Mouse (Mus musculus): ENCODE data around the gene Hoxb4. TPM values are rescaled to one million over a fixed set of nuclear protein-coding genes. Genes with fewer than 3 reads are reported as not detected.

Hoxb4 gene
- polyA plus RNA-seq, 1 experiment from 2014 or later: 3.3 TPM

GRCm38 (mm10) chr11:96318368-96319070 is 452 bp downstream of the Hoxb4 start:
- H3K4me1 ChIP-seq (ENCODE audit: control insufficient read depth, insufficient read depth, low read depth, low read length): no peaks in the 10 kb centered on the region; the same call in 1 of the 2 replicates
- no peaks in the 10 kb centered on the region for H3K36me3 ChIP-seq (ENCODE audit: control insufficient read depth, insufficient read depth, low read length)
- peaks cover 28% of the 10 kb centered on the region for H3K27me3 ChIP-seq (replicated peaks; ENCODE audit: control insufficient read depth, insufficient read depth, low read length)
- ATAC-seq: peak; percentile 79
- peak overlapping the region; percentile 62 for H3K4me2 ChIP-seq (ENCODE audit: low read length)
- WGBS: under 1% methylated on average over 44 of the region's 45 CpGs
- H3K9me3 ChIP-seq (ENCODE audit: control insufficient read depth, low read length): no peaks in the 10 kb centered on the region
- peak overlapping the region; percentile 73 for H3K9ac ChIP-seq (ENCODE audit: low read depth, low read length)
- peak overlapping the region; percentile 91 for H3K27ac ChIP-seq (ENCODE audit: low read depth, low read length)
- H3K4me3 ChIP-seq (ENCODE audit: low read length): peak overlapping the region; percentile 48

GRCm38 (mm10) chr11:96319071-96319902 is 1.2 kb downstream of the Hoxb4 start:
- Histone ChIP-seq H3K9me3 (ENCODE audit: control insufficient read depth, low read length) (no peaks in the 10 kb centered on the region), H3K27me3 (replicated peaks; ENCODE audit: control insufficient read depth, insufficient read depth, low read length) (peaks cover 26% of the 10 kb centered on the region), H3K36me3 (ENCODE audit: control insufficient read depth, insufficient read depth, low read length) (no peaks in the 10 kb centered on the region), H3K4me2 (ENCODE audit: low read length) (peak overlapping the region; percentile 62), H3K4me3 (ENCODE audit: low read length) (peak overlapping the region; percentile 48), H3K9ac (ENCODE audit: low read depth, low read length) (peak overlapping the region; percentile 73), H3K27ac (ENCODE audit: low read depth, low read length) (peak overlapping the region; percentile 91), H3K4me1 (ENCODE audit: control insufficient read depth, insufficient read depth, low read depth, low read length) (no peaks in the 10 kb centered on the region; the same call in 1 of the 2 replicates)
- peak; percentile 41 for ATAC-seq
- 1% methylated on average over 34 of the region's 34 CpGs for WGBS

GRCm38 (mm10) chr11:96319910-96320309 is 1.8 kb downstream of the Hoxb4 start:
- Histone ChIP-seq H3K9me3 (ENCODE audit: control insufficient read depth, low read length) (no peaks in the 10 kb centered on the region), H3K36me3 (ENCODE audit: control insufficient read depth, insufficient read depth, low read length) (no peaks in the 10 kb centered on the region), H3K9ac (ENCODE audit: low read depth, low read length) (peak overlapping the region; percentile 19), H3K27ac (ENCODE audit: low read depth, low read length) (peak overlapping the region; percentile 91), H3K27me3 (replicated peaks; ENCODE audit: control insufficient read depth, insufficient read depth, low read length) (peaks cover 25% of the 10 kb centered on the region), H3K4me2 (ENCODE audit: low read length) (peak overlapping the region; percentile 62), H3K4me3 (ENCODE audit: low read length) (peak overlapping the region; percentile 48), H3K4me1 (ENCODE audit: control insufficient read depth, insufficient read depth, low read depth, low read length) (no peaks in the 10 kb centered on the region; the same call in 1 of the 2 replicates)
- under 1% methylated on average over 29 of the region's 29 CpGs for WGBS
- ATAC-seq: no peak; the same call in 1 of the 2 replicates

GRCm38 (mm10) chr11:96320688-96321087 is 2.6 kb downstream of the Hoxb4 start:
- whole genome bisulfite sequencing: 4% methylated on average over 14 of the region's 17 CpGs
- Histone ChIP-seq H3K4me3 (ENCODE audit: low read length) (peak overlapping the region; percentile 48), H3K4me1 (ENCODE audit: control insufficient read depth, insufficient read depth, low read depth, low read length) (no peaks in the 10 kb centered on the region; the same call in 1 of the 2 replicates), H3K27ac (ENCODE audit: low read depth, low read length) (peak overlapping the region; percentile 91), H3K36me3 (ENCODE audit: control insufficient read depth, insufficient read depth, low read length) (no peaks in the 10 kb centered on the region), H3K9ac (ENCODE audit: low read depth, low read length) (peak overlapping the region; percentile 56), H3K4me2 (ENCODE audit: low read length) (peak overlapping the region; percentile 62), H3K27me3 (replicated peaks; ENCODE audit: control insufficient read depth, insufficient read depth, low read length) (peaks cover 21% of the 10 kb centered on the region), H3K9me3 (ENCODE audit: control insufficient read depth, low read length) (no peaks in the 10 kb centered on the region)
- peak; percentile 26; the same call in 1 of the 2 replicates for ATAC-seq

- peak overlapping the region; percentile 91 for H3K27ac ChIP-seq (ENCODE audit: low read depth, low read length)
- peak overlapping the region; percentile 11; the same call in 1 of the 2 replicates for H3K4me3 ChIP-seq (ENCODE audit: low read length)
- WGBS: 7% methylated on average over 5 of the region's 5 CpGs
- peak overlapping the region; percentile 29 for H3K9ac ChIP-seq (ENCODE audit: low read depth, low read length)
- no peaks in the 10 kb centered on the region for H3K36me3 ChIP-seq (ENCODE audit: control insufficient read depth, insufficient read depth, low read length)
- H3K9me3 ChIP-seq (ENCODE audit: control insufficient read depth, low read length): no peaks in the 10 kb centered on the region
- ATAC-seq: no peak
- H3K4me2 ChIP-seq (ENCODE audit: low read length): peak overlapping the region; percentile 62
- H3K4me1 ChIP-seq (ENCODE audit: control insufficient read depth, insufficient read depth, low read depth, low read length): no peaks in the 10 kb centered on the region; the same call in 1 of the 2 replicates
- peaks cover 13% of the 10 kb centered on the region for H3K27me3 ChIP-seq (replicated peaks; ENCODE audit: control insufficient read depth, insufficient read depth, low read length)
These were observed 3.8 kb downstream of the Hoxb4 start for GRCm38 (mm10) chr11:96321846-96322245.

GRCm38 (mm10) chr11:96322738-96323137 is 4.7 kb downstream of the Hoxb4 start:
- Histone ChIP-seq H3K4me3 (ENCODE audit: low read length) (peak overlapping the region; percentile 8; the same call in 1 of the 2 replicates), H3K4me2 (ENCODE audit: low read length) (peak overlapping the region; percentile 62), H3K36me3 (ENCODE audit: control insufficient read depth, insufficient read depth, low read length) (no peaks in the 10 kb centered on the region), H3K27me3 (replicated peaks; ENCODE audit: control insufficient read depth, insufficient read depth, low read length) (peaks cover 18% of the 10 kb centered on the region), H3K27ac (ENCODE audit: low read depth, low read length) (peak overlapping the region; percentile 91), H3K9ac (ENCODE audit: low read depth, low read length) (no peak overlapping the region), H3K4me1 (ENCODE audit: control insufficient read depth, insufficient read depth, low read depth, low read length) (no peaks in the 10 kb centered on the region; the same call in 1 of the 2 replicates), H3K9me3 (ENCODE audit: control insufficient read depth, low read length) (no peaks in the 10 kb centered on the region)
- no peak for ATAC-seq
- 5% methylated on average over 6 of the region's 6 CpGs for WGBS

- peak within 1 kb of the TSS; percentile 91 for H3K27ac ChIP-seq (ENCODE audit: low read depth, low read length)
- H3K4me3 ChIP-seq (ENCODE audit: low read length): peak within 1 kb of the TSS; percentile 23
- no peak for ATAC-seq
- peak within 1 kb of the TSS; percentile 62 for H3K4me2 ChIP-seq (ENCODE audit: low read length)
- no peaks in the 10 kb centered on the region for H3K9me3 ChIP-seq (ENCODE audit: control insufficient read depth, low read length)
- H3K9ac ChIP-seq (ENCODE audit: low read depth, low read length): peak within 1 kb of the TSS; percentile 54
- H3K27me3 ChIP-seq (replicated peaks; ENCODE audit: control insufficient read depth, insufficient read depth, low read length): peaks cover 19% of the 10 kb centered on the region
- H3K36me3 ChIP-seq (ENCODE audit: control insufficient read depth, insufficient read depth, low read length): no peaks in the 10 kb centered on the region
- H3K4me1 ChIP-seq (ENCODE audit: control insufficient read depth, insufficient read depth, low read depth, low read length): no peaks in the 10 kb centered on the region; the same call in 1 of the 2 replicates
- WGBS: 6% methylated on average over 10 of the region's 10 CpGs
These were observed 5.1 kb downstream of the Hoxb4 start, which contains the start of gene Hoxb3 for GRCm38 (mm10) chr11:96323154-96323553. Gene Hoxb3 (plus strand): TSS chr11:96323326.

- WGBS: 1% methylated on average over 5 of the region's 5 CpGs
- peak overlapping the region; percentile 74 for H3K27ac ChIP-seq (ENCODE audit: low read depth, low read length)
- H3K4me2 ChIP-seq (ENCODE audit: low read length): peak overlapping the region; percentile 62
- peaks cover 16% of the 10 kb centered on the region for H3K27me3 ChIP-seq (replicated peaks; ENCODE audit: control insufficient read depth, insufficient read depth, low read length)
- H3K9me3 ChIP-seq (ENCODE audit: control insufficient read depth, low read length): no peaks in the 10 kb centered on the region
- peak overlapping the region; percentile 23 for H3K4me3 ChIP-seq (ENCODE audit: low read length)
- ATAC-seq: no peak
- H3K9ac ChIP-seq (ENCODE audit: low read depth, low read length): peak overlapping the region; percentile 54
- no peaks in the 10 kb centered on the region for H3K4me1 ChIP-seq (ENCODE audit: control insufficient read depth, insufficient read depth, low read depth, low read length)
- no peaks in the 10 kb centered on the region for H3K36me3 ChIP-seq (ENCODE audit: control insufficient read depth, insufficient read depth, low read length)
These were observed 6.1 kb downstream of the Hoxb4 start for GRCm38 (mm10) chr11:96324125-96324524.
